Mouse (Mus musculus): ENCODE measurements around the gene Gm45062. TPM values are rescaled to one million over a fixed set of nuclear protein-coding genes. Genes with fewer than 3 reads are reported as not detected.

The Gm45062 gene
- polyA plus RNA-seq, 1 experiment from 2014 or later = 9.0 TPM

- 87% methylated on average over 2 of the region's 2 CpGs for WGBS
- Histone ChIP-seq H3K27ac (replicated peaks) (no peak overlapping the region), H3K4me3 (no peak overlapping the region), H3K27me3 (ENCODE audit: low read depth, poor library complexity, severe bottlenecking) (no peaks in the 10 kb centered on the region), H3K36me3 (no peaks in the 10 kb centered on the region), H3K9me3 (replicated peaks) (no peaks in the 10 kb centered on the region), H3K4me1 (peaks cover 3% of the 10 kb centered on the region; the same call in 1 of the 2 replicates)
- DNase-seq (ENCODE audit: low spot score) = no peak
Observed at GRCm38 (mm10) chr6:8639526-8639925, 380.3 kb downstream of the Gm45062 start.

- DNase-seq (ENCODE audit: low spot score) = no peak
- no peaks in the 10 kb centered on the region for H3K9me3 ChIP-seq (replicated peaks)
- no peak overlapping the region for H3K4me3 ChIP-seq
- peaks cover 11% of the 10 kb centered on the region; the same call in 1 of the 2 replicates for H3K4me1 ChIP-seq
- 90% methylated on average over 5 of the region's 5 CpGs for WGBS
- no peak overlapping the region for H3K27ac ChIP-seq (replicated peaks)
- no peaks in the 10 kb centered on the region for H3K36me3 ChIP-seq
- H3K27me3 ChIP-seq (ENCODE audit: low read depth, poor library complexity, severe bottlenecking) = no peaks in the 10 kb centered on the region
Observed at GRCm38 (mm10) chr6:8640863-8641262, 381.6 kb downstream of the Gm45062 start.

GRCm38 (mm10) chr6:8644703-8645102 is 385.5 kb downstream of the Gm45062 start:
- peak overlapping the region; percentile 24 for H3K27ac ChIP-seq (replicated peaks)

GRCm38 (mm10) chr6:8645708-8646107 is 386.5 kb downstream of the Gm45062 start:
- no peaks in the 10 kb centered on the region for H3K27me3 ChIP-seq (ENCODE audit: low read depth, poor library complexity, severe bottlenecking)
- no peaks in the 10 kb centered on the region for H3K9me3 ChIP-seq (replicated peaks)
- H3K4me1 ChIP-seq = peaks cover 16% of the 10 kb centered on the region; the same call in 1 of the 2 replicates
- no peaks in the 10 kb centered on the region for H3K36me3 ChIP-seq
- WGBS = 64% methylated on average over 2 of the region's 2 CpGs
- no peak overlapping the region for H3K27ac ChIP-seq (replicated peaks)
- DNase-seq (ENCODE audit: low spot score) = no peak
- H3K4me3 ChIP-seq = no peak overlapping the region

More at GRCm38 (mm10) chr6:8644703-8645102, 385.5 kb downstream of the Gm45062 start:
- Histone ChIP-seq H3K4me3 (no peak overlapping the region), H3K9me3 (replicated peaks) (no peaks in the 10 kb centered on the region), H3K4me1 (peaks cover 16% of the 10 kb centered on the region; the same call in 1 of the 2 replicates), H3K36me3 (no peaks in the 10 kb centered on the region), H3K27me3 (ENCODE audit: low read depth, poor library complexity, severe bottlenecking) (no peaks in the 10 kb centered on the region)
- WGBS = 84% methylated on average over 10 of the region's 10 CpGs
- no peak for DNase-seq (ENCODE audit: low spot score)

Other genes with a start within 250 kb of the Gm45062 start
- not detected in 2 replicates for gene Col28a1, start 66.8 kb upstream of the Gm45062 start, polyA plus RNA-seq (2016; fragmentation: Nextera tagmentation; extraction: Ambion mirVana)
- 24.4 and 26.0 TPM in 2 replicates for gene Mios, start 50.2 kb upstream of the Gm45062 start, polyA plus RNA-seq (2016; fragmentation: Nextera tagmentation; extraction: Ambion mirVana)
- gene Rpa3, start 277 bp upstream of the Gm45062 start, polyA plus RNA-seq (2016; fragmentation: Nextera tagmentation; extraction: Ambion mirVana) = 179 and 201 TPM in 2 replicates
- 22.0 and 23.8 TPM in 2 replicates for gene Umad1, start 162 bp upstream of the Gm45062 start, polyA plus RNA-seq (2016; fragmentation: Nextera tagmentation; extraction: Ambion mirVana)

Data from midbrain, embryonic 10.5 days (tissue).